Mouse (Mus musculus) heart, postnatal 0 days (tissue): ENCODE results near the gene Itgb5. TPM values are rescaled to one million over a fixed set of nuclear protein-coding genes. Genes with fewer than 3 reads are reported as not detected.

ENCODE experiments used
- ATAC-seq: fragments of 200-750 bp; cut with Nextera tagmentation; 2 replicates; pipeline ENCODE4 v1.8.0; 2017; ENCODE audit warnings: low read depth, moderate number of reproducible peaks, moderate library complexity; ENCODE audit not compliant: insufficient read depth
- DNase-seq: peaks from one replicate; pipeline ENCODE4 v3.0.0-alpha.2; 2016; ENCODE audit warnings: low spot score
- H3K27ac ChIP-seq: fragments of 300-500 bp; sonication (generic); 2 replicates; pipeline ENCODE4 v1.5.1; 2014; ENCODE audit warnings: low read depth, mild to moderate bottlenecking
- H3K27me3 ChIP-seq: fragments of 300-500 bp; sonication (generic); 2 replicates; pipeline ENCODE4 v1.6.1; 2014; ENCODE audit warnings: low read length, mixed read lengths; ENCODE audit not compliant: control insufficient read depth, insufficient read depth
- H3K36me3 ChIP-seq: fragments of 300-500 bp; sonication (generic); replicated peaks from 2 replicates; pipeline ENCODE4 v1.6.1; 2014; ENCODE audit warnings: low read length, mixed read lengths; ENCODE audit not compliant: control insufficient read depth, insufficient read depth
- H3K4me1 ChIP-seq: fragments of 300-500 bp; sonication (generic); 2 replicates; pipeline ENCODE4 v1.6.1; 2014; ENCODE audit warnings: antibody characterized with exemption; ENCODE audit not compliant: control insufficient read depth, insufficient read depth
- H3K4me2 ChIP-seq: fragments of 300-500 bp; sonication (generic); 2 replicates; pipeline ENCODE4 v1.6.1; 2014; ENCODE audit warnings: low read depth, mild to moderate bottlenecking, low read length, moderate library complexity
- H3K4me3 ChIP-seq: fragments of 300-500 bp; sonication (generic); 2 replicates; pipeline ENCODE4 v1.5.1; 2014; ENCODE audit warnings: low read depth, low read length
- H3K9ac ChIP-seq: fragments of 300-500 bp; sonication (generic); replicated peaks from 2 replicates; pipeline ENCODE4 v1.6.1; 2014; ENCODE audit warnings: low read depth, low read length, mixed read lengths
- H3K9me3 ChIP-seq: fragments of 300-500 bp; sonication (generic); replicated peaks from 2 replicates; pipeline ENCODE4 v1.6.1; 2016; ENCODE audit warnings: low read length; ENCODE audit not compliant: control insufficient read depth
- CTCF ChIP-seq: IDR thresholded peaks from 2 replicates; pipeline ENCODE4 v1.5.1; 2016; ENCODE audit warnings: antibody characterized with exemption, control low read depth, low read depth
- EP300 ChIP-seq: IDR thresholded peaks from 2 replicates; pipeline ENCODE4 v1.6.1; 2016; ENCODE audit warnings: antibody characterized with exemption, low read depth
- WGBS: fragments of 180-500 bp; shearing (Covaris S2); extraction: QIAGEN DNeasy Blood & Tissue Kit; methylation state at CpG from one replicate; pipeline ENCODE4 v1.1.7; 2014; 5-methylcytosine and 5-hydroxymethylcytosine counted together
- polyA plus RNA-seq: library from polyadenylated mRNA; unstranded; fragments of >200 nt; fragmentation: Nextera tagmentation; extraction: Ambion mirVana; gene quantifications from 2 replicates; pipeline ENCODE4 v1.2.1, GENCODE M21; 2015
- total RNA-seq: library from RNA; depleted of rRNA; stranded (reverse); fragments of >200 nt; gene quantifications from 2 replicates; pipeline ENCODE4 v1.2.3, GENCODE M21; 2014; ENCODE audit warnings: low replicate concordance

Itgb5 gene
- total and polyA plus RNA-seq, 2 experiments from 2014 or later, result 33.4 to 116 TPM

GRCm38 (mm10) chr16:33797860-33798259 lies 31.6 kb upstream of the Itgb5 start:
- DNase-seq (peak; percentile 78), ATAC-seq (no peak)
- WGBS, result 42% methylated on average over 5 of the region's 5 CpGs
- no peak for TF ChIP-seq EP300
- peak; percentile 83 for TF ChIP-seq CTCF
- H3K4me3 ChIP-seq, result no peak overlapping the region
- no peaks in the 10 kb centered on the region for H3K9me3 ChIP-seq
- no peak overlapping the region for H3K9ac ChIP-seq
- H3K4me1 ChIP-seq, result no peaks in the 10 kb centered on the region
- no peaks in the 10 kb centered on the region for H3K27me3 ChIP-seq
- no peak overlapping the region for H3K27ac ChIP-seq
- H3K4me2 ChIP-seq, result no peak overlapping the region
- no peaks in the 10 kb centered on the region for H3K36me3 ChIP-seq

- DNase-seq (no peak), ATAC-seq (no peak)
- Histone ChIP-seq H3K9ac (no peak overlapping the region), H3K36me3 (no peaks in the 10 kb centered on the region), H3K9me3 (no peaks in the 10 kb centered on the region), H3K4me2 (no peak overlapping the region), H3K4me1 (no peaks in the 10 kb centered on the region), H3K4me3 (no peak overlapping the region), H3K27me3 (no peaks in the 10 kb centered on the region), H3K27ac (no peak overlapping the region)
- no peak for TF ChIP-seq CTCF
- no peak for TF ChIP-seq EP300
- 72% methylated on average over 3 of the region's 3 CpGs for WGBS
Observed at GRCm38 (mm10) chr16:33810002-33810401, 19.5 kb upstream of the Itgb5 start.

- no peaks in the 10 kb centered on the region for H3K4me1 ChIP-seq
- H3K4me3 ChIP-seq, result no peak overlapping the region
- DNase-seq (no peak), ATAC-seq (no peak)
- no peak overlapping the region for H3K9ac ChIP-seq
- 80% methylated on average over 7 of the region's 7 CpGs for WGBS
- H3K9me3 ChIP-seq, result no peaks in the 10 kb centered on the region
- no peaks in the 10 kb centered on the region for H3K36me3 ChIP-seq
- H3K27me3 ChIP-seq, result no peaks in the 10 kb centered on the region
- TF ChIP-seq CTCF, result no peak
- TF ChIP-seq EP300, result no peak
- H3K4me2 ChIP-seq, result no peak overlapping the region
- no peak overlapping the region for H3K27ac ChIP-seq
Observed at GRCm38 (mm10) chr16:33818413-33819165, 10.9 kb upstream of the Itgb5 start.

GRCm38 (mm10) chr16:33820269-33821178 lies 8.9 kb upstream of the Itgb5 start:
- Histone ChIP-seq H3K27ac (no peak overlapping the region), H3K9me3 (no peaks in the 10 kb centered on the region), H3K27me3 (no peaks in the 10 kb centered on the region), H3K9ac (no peak overlapping the region), H3K36me3 (no peaks in the 10 kb centered on the region), H3K4me1 (no peaks in the 10 kb centered on the region), H3K4me3 (no peak overlapping the region), H3K4me2 (no peak overlapping the region)
- DNase-seq (peak; percentile 82), ATAC-seq (no peak)
- no peak for TF ChIP-seq EP300
- TF ChIP-seq CTCF, result peak; percentile 95
- 21% methylated on average over 17 of the region's 17 CpGs for WGBS

GRCm38 (mm10) chr16:33824603-33825002 lies 4.9 kb upstream of the Itgb5 start:
- no peak overlapping the region for H3K27ac ChIP-seq
- no peaks in the 10 kb centered on the region for H3K36me3 ChIP-seq
- no peaks in the 10 kb centered on the region for H3K4me1 ChIP-seq
- no peak overlapping the region for H3K4me3 ChIP-seq
- DNase-seq (no peak), ATAC-seq (no peak)
- TF ChIP-seq CTCF (no peak), EP300 (no peak)
- H3K9me3 ChIP-seq, result no peaks in the 10 kb centered on the region
- no peak overlapping the region for H3K9ac ChIP-seq
- WGBS, result 83% methylated on average over 6 of the region's 6 CpGs
- H3K4me2 ChIP-seq, result no peak overlapping the region
- H3K27me3 ChIP-seq, result no peaks in the 10 kb centered on the region
